Mouse (Mus musculus) ovary, adult 18-20 months (tissue): ENCODE results near the gene Rarb.

ENCODE experiments used
- DNase-seq: peaks from one replicate; pipeline ENCODE4 v3.0.0; 2022; ENCODE audit warnings: low spot score, mixed read lengths

Rarb gene

GRCm38 (mm10) chr14:16528631-16529030 lies 290.3 kb downstream of the Rarb start:
- DNase-seq, result no peak

DNA sequence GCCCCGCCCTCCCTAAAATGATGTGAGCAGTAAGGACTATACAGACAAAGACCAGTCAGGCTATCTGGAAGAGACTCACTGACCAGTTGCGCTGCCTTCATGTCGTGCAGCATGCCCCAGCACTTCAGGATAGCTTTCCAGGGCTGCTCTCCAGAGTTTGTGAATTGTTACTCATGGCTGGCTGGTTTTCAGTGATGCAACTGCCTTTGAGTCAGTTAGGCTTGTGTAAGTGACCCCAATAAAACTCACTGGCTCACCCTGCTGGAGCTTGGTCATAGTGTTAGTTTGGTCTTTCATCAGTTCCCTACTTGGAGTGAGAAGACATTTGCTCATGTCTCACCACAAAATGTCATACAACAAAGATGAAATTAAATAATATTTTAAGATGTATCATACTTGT lies 292.8 kb downstream of the Rarb start:
- DNase-seq, result no peak

DNA sequence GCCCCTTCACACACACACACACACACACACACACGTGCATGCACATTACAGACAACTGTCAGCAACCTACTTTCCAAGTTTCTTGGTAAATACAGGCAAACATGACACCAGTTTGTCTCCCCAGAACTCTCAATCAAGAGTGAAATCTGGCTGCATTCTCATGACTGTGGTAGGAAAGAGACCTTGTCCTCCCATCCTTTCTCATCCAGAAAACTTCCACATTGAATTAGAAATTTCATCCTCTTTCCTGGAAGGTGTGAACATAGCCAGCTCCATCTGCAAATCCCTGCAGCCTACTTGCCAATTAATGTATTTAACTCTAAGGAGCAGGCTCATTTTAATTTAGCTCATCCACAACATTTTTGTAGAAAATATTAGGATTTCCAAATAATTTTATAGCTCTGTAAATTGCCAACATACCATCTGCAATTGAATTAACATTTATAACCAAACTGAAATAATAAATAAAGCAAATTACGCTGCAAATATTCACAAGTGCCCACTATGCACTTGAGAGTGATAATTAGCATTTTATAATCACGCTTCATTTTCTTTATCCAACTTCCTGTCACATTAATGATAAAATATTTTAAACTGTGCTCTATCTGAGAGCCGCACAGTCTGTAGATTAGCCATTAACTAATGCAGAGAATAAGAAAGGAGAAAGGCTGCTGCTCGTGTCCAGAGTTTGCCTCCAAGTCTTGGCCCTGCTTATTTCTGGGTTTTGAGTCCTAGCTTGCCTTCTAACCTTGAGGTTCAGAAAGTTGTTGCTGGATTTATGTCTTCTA lies 293.6 kb downstream of the Rarb start:
- no peak for DNase-seq

DNA sequence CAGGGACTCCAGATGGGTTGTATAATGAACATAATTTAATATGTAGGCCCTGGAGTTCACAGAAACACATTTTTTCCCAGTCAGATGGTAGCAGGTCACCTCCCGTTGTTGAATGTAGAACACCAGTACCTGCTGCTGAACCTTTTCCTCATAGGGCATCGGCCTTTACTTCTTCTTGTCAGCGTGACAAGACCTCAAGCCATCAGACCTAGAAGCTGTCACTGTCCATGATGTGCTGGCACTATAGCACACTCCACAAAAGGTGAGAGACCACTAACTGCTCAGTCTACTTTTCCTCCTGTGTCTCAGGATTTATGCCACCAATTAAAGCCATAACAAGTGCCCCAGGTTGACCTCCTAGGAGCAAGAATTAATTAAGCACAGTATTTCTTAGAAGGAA lies 296.1 kb downstream of the Rarb start:
- no peak for DNase-seq

GRCm38 (mm10) chr14:16519588-16520167 lies 299.3 kb downstream of the Rarb start:
- DNase-seq, result no peak

GRCm38 (mm10) chr14:16517958-16518357 lies 301.0 kb downstream of the Rarb start:
- no peak for DNase-seq

- no peak for DNase-seq
Observed at GRCm38 (mm10) chr14:16515731-16516130, 303.2 kb downstream of the Rarb start.

DNA sequence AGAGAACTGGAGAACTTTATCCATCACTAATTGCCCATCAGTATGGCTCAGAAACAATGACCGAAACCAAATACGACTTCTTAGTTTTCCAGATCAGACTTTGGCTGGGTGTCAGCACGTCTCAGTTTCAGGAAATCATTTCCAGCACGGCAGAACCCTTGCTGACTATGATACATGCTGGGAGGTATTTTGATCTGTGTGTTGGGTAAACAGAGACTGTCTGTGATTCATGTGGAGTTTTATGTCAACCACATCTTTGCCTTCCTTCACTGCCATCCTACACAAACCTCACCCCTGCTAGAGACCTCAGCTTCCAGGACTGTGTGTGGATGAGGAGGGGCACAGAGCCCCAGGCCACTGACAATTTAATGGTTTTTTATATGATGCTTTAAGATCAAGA lies 308.4 kb downstream of the Rarb start:
- DNase-seq, result no peak

DNA sequence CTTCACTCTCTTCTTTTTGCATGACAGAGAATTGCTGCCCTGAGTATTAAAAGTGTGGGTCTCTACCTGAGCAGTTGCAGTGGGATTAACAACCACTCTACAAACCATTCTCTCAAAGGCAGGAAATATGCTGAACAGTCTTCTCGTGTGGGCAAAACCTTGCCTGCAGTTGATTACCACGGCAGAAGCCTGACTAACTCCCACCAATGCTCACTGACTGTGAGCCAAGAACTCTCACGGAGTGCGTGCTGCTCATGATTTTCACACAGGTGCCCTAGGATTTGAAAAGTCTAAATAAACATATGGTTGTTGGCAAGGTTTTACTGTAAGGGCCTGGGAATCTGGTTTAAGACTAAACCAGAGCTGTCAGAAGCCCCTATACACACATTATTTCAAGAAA lies 309.1 kb downstream of the Rarb start:
- DNase-seq, result no peak

DNA sequence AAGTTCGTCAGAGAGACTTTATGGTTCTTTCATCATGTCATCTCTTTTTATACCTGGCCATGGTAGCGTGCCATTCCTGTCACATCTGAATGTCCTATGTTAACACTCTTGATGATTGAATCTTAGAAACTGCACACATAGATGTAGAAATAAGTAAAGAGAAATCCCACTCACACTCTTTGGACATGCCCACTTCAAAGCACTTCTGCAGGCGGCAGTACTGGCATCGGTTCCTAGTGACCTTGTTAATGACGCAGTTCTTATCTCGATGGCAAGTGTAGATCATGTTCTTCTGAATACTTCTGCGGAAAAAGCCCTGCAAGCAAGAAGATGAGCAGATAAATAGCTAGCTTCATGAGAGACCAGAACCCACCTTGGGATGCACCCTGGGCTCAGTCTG lies 310.2 kb downstream of the Rarb start:
- DNase-seq, result no peak

- no peak for DNase-seq
Observed at GRCm38 (mm10) chr14:16497226-16497661, 321.7 kb downstream of the Rarb start.

GRCm38 (mm10) chr14:16483656-16484380 lies 335.1 kb downstream of the Rarb start:
- no peak for DNase-seq

DNA sequence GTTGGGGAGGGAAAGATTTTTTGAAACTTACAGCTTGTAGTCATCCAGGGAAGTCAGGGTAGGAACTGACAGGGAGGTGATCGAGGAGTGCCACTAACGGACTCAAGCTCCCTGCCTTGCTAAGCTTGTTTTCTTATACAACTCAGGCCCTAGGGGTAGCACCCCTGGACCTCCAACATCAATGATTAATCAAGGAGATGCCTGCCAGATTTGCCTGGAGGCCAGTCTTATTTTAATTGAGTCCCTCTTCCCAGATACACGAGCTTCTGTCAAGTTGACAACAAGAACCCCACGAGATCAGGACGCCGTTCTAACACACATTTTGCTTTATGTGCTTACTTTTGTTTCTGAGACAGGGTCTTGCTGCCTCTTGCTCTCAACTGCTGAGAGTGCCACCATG lies 338.3 kb downstream of the Rarb start:
- DNase-seq, result no peak

DNA sequence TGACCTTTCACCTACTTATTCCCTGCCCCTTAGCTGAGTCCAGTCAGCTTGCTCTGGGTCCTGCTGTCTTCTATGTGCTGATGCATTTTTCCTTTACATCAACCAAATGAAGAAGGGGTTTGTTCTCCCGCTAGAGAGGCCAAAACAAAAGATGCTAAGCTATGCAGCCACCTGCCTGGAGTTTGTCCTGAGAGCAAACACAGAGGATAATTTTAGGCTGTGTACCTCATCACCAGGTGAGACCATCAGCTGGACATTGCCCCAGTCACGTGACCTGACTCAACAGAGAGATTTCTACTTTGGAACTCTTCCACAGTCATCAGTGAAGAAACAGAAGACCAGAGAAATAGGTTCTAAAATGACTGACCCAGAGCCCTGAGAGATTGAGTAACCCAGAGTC lies 339.4 kb downstream of the Rarb start:
- no peak for DNase-seq

- DNase-seq, result no peak
Observed at GRCm38 (mm10) chr14:16478606-16479323, 340.2 kb downstream of the Rarb start.

- no peak for DNase-seq
Observed at GRCm38 (mm10) chr14:16448269-16448987, 370.5 kb downstream of the Rarb start.

- DNase-seq, result no peak
Observed at GRCm38 (mm10) chr14:16447587-16447986, 371.4 kb downstream of the Rarb start.

DNA sequence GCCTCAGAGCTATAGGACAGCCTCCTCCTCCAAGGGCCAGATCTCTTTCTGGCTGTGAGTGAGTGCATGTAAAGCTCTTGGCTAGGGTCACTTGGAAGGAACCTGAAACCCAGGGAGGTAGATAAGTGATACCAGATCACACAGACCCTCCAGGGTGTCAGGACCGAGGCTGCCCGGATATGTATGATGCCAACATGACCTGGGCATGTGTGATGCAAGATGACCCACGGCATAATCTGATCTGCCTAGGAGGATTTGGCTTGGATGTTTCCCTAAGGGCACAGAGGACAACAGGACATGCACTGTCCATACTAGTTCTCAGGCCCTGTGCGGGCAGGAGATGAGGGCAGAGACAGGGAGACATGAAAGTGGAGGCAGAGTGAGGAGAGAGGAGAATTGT lies 374.1 kb downstream of the Rarb start:
- no peak for DNase-seq

DNA sequence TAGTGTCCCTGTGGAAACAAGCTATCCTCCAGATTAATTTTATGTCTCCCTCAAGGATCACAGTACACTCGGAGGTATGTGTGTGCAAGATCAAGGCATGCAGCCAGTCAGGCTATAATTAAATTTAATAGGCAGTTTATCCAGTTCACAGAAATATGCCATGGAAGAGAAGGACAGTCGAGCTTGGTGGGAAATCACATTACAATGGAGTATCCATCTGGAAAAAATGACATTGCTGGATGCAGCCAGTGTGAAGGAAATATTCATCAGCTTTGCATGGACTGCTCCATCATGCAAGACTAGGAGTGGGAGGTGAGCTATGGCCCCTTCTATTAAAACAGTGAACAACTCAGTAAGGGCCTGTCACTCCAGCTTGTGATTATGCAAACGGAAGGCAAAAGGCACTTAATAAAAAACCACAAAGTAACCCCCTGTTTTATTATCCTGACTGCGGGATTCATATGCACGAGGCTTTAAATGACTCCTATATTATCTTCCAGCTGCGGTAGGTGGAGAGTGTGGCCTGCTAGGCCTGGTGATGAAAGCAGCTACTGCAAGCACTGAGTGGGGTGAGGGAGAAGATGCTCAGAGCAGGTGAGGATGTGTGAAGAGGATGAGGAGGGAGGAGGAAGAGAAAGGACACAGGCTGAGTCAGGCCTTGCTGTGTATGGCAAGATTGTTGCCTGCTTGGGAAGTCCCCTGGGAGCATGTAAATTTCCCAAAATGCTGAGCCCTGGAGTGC lies 379.4 kb downstream of the Rarb start:
- no peak for DNase-seq

GRCm38 (mm10) chr14:16437386-16437785 lies 381.6 kb downstream of the Rarb start:
- no peak for DNase-seq
